Mouse (Mus musculus): ENCODE results near the gene C2cd6. TPM values are rescaled to one million over a fixed set of nuclear protein-coding genes. Genes with fewer than 3 reads are reported as not detected.

C2cd6 gene
- under 1 TPM; 0.07 to 0.30 TPM for polyA plus RNA-seq (2017; shearing (Covaris generic))

GRCm38 (mm10) chr1:59094705-59095104 lies at the start of gene C2cd6:
Gene C2cd6 (minus strand): TSS chr1:59094900.

GRCm38 (mm10) chr1:59119720-59120457 lies 25.2 kb upstream of the C2cd6 start, which contains the start of gene Tmem237:
Gene Tmem237 (minus strand): TSS chr1:59120408.

Other genes with a start within 250 kb of the C2cd6 start
- gene Trak2, start 121.5 kb downstream of the C2cd6 start, polyA plus RNA-seq (2017; shearing (Covaris generic)) = 10 to 100 TPM; 22.3 to 25.4 TPM
- gene Stradb, start 121.4 kb downstream of the C2cd6 start, polyA plus RNA-seq (2017; shearing (Covaris generic)) = 10 to 100 TPM; 17.2 to 20.0 TPM
- gene Tmem237, start 25.5 kb upstream of the C2cd6 start, polyA plus RNA-seq (2017; shearing (Covaris generic)) = 1 to 10 TPM; 6.2 to 8.4 TPM
- gene Mpp4, start 68.5 kb upstream of the C2cd6 start, polyA plus RNA-seq (2017; shearing (Covaris generic)) = under 1 TPM; 0.07 to 0.34 TPM
- 10 to 100 TPM in 1 of 2 experiments, 1 to 10 TPM in 1; 4.3 to 12.0 TPM for gene Als2, start 142.3 kb upstream of the C2cd6 start, polyA plus RNA-seq (2017; shearing (Covaris generic))
- not detected for gene Cdk15, start 162.0 kb upstream of the C2cd6 start, polyA plus RNA-seq (2017; shearing (Covaris generic))

Measured in activated CD4-positive, CD25-positive, alpha-beta regulatory T cell (primary cell).